Mouse (Mus musculus) left cerebral cortex, postnatal 10 days (tissue): ENCODE measurements around the gene Fam107b. TPM values are rescaled to one million over a fixed set of nuclear protein-coding genes. Genes with fewer than 3 reads are reported as not detected.

ENCODE experiments used
- DNase-seq, 2 experiments: peaks; one replicate each; pipeline ENCODE4 v3.0.0; 2021 to 2022; ENCODE audit warnings: low spot score in 2 of 2, mixed read lengths in 1 of 2; ENCODE audit errors: extremely low spot score in 1 of 2
- intact Hi-C: fragments of 180-260 bp; cut with DNase I; formaldehyde crosslinking; loops from one replicate; pipeline ENCODE4 v1.15.1; 2025
- total RNA-seq, 2 experiments: library from RNA; stranded (reverse); gene quantifications; 2 replicates each; pipeline ENCODE4 v1.2.3; 2021

The Fam107b gene
- total RNA-seq, 2 experiments from 2014 or later: 11.0 to 13.3 TPM

GRCm38 (mm10) chr2:3656091-3656490, 85.8 kb downstream of the Fam107b start:
- no peak for DNase-seq
- intact Hi-C loops: no loop called here

- no peak for DNase-seq
- intact Hi-C loops: no loop called here
Measured at GRCm38 (mm10) chr2:3656834-3657233, 86.5 kb downstream of the Fam107b start.

DNA sequence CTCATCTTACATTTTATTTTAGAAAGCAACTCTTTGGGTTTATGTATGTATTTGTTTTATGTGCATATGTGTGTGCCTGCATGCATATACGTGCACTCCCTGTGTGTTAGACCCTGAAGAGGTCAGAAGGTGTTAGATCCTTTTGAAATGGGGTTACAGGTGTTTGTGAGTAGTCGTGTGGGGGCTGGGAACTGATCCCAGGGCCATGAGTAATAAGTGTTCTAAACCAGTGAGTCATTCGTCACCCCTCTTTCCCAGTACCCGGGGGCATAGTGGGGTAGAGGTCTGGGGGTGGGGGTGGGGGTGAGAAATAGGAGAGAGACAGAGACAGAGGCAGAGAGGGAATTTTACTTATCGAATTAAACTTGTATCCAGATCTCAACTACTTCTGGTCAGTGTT, 87.1 kb downstream of the Fam107b start:
- intact Hi-C loops: no loop called here
- DNase-seq: no peak

GRCm38 (mm10) chr2:3657811-3658730, 87.8 kb downstream of the Fam107b start:
- peak in 1 of 2 experiments; percentile 37 for DNase-seq
- intact Hi-C loops: no loop called here

GRCm38 (mm10) chr2:3658900-3659299, 88.6 kb downstream of the Fam107b start:
- intact Hi-C loops: no loop called here

GRCm38 (mm10) chr2:3659300-3659910, 89.1 kb downstream of the Fam107b start:
- intact Hi-C loops: no loop called here
- no peak for DNase-seq

More at GRCm38 (mm10) chr2:3658900-3659299, 88.6 kb downstream of the Fam107b start:
- no peak for DNase-seq

DNA sequence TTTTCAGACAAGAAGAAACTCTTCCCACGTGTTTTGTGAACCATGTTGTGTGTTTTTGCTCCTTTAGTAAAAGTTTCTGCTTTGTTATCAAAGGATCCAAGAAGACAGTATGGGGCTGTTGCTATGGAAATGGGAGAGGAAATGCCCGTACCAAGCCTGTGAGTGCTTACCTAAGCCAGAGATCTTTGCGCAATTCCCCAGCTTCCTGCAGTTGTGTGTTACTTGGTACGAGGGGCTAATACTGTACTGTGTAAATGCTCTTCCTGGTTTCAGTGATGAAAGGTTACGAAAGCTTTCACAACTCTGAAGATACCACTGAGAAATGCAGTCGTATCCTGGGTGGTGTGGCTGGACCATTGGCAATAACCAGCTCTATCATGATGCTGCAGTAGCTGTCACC, 93.8 kb downstream of the Fam107b start:
- no peak for DNase-seq
- intact Hi-C loops: no loop called here

DNA sequence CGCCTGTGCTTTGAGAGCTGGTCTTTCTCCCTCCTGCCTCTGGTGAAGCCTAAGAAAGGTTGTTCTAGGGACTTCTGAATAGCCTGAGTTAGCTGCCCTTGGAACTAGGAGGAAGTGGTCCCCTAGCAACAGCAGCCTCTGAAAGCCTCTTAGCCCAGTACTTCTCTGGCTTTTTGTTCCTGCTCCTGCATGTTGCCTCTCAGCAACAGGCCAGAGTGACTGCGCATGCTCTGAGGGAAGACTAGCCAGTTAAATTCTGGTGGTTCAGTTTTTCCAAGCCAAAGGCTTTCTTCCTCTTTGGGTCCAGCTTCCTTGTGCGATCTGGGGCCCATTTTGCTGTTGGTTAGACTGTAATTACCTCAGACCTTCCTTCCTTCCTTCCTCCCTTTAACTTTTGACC, 98.4 kb downstream of the Fam107b start:
- peak; percentile 54 to 69 for DNase-seq
- intact Hi-C loops: no loop called here

- DNase-seq: no peak
- intact Hi-C loops: no loop called here
Measured at GRCm38 (mm10) chr2:3669646-3670045, 99.4 kb downstream of the Fam107b start.

GRCm38 (mm10) chr2:3672654-3673367, 102.5 kb downstream of the Fam107b start:
- DNase-seq: no peak
- intact Hi-C loops: no loop called here

DNA sequence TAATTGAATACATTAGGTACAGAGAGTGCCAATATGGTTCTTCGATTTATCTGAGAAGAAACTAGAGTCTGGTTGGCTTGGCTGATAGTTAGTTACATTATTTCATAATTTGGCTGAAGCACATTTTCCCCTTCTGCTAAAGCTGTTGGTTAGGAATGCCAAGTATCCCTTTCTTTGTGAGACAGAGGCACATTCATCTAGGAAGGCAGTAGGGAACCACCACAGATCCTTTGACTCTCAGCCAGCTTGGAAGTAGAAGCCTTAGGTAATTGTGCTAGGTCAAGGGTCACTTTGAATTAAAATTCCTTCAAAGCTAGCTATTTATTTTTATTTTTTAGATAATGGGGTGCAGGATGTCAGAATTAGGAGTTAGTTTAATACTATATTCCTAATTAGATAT, 105.2 kb downstream of the Fam107b start:
- intact Hi-C loops: no loop called here
- DNase-seq: no peak

DNA sequence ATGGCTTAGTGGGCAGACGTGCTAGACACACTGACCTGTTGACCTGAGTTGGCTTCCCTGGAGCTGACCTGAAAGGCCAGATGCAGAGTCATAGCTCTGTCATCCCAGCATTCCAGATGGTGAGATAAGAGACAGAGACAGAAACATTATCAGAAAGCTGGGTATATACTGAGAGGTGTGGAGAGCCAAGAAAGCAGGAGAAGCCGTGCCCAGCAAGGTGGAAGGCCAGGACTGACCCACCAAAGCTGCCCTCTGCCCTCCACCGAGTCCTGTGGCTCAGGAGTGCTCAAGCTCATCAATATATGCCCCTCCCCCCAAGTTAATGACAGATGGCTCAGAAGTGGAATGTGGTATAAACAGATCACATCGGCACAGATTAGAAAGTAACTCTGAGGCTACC, 112.4 kb downstream of the Fam107b start:
- DNase-seq: no peak
- intact Hi-C loops: no loop called here

DNA sequence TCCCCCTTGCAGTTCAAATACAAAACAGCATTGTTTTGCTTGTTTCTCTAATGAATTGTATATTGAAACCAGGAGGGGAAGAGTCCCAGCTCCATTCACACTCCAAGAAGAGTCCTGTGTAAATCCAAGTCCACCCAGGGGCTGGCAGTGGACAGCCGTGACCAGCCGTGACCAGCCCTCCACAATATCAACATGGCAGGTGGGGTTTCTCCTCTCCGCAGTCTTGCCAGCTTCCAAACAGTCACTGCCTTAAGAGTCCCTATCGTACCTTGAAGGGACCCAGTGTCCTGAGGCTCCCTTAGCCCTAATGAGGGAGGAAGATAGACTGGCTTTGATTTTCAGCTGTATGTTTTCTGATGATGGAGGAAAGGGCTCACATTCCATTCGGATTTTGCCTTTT, 113.1 kb downstream of the Fam107b start:
- DNase-seq: no peak
- intact Hi-C loops: no loop called here

DNA sequence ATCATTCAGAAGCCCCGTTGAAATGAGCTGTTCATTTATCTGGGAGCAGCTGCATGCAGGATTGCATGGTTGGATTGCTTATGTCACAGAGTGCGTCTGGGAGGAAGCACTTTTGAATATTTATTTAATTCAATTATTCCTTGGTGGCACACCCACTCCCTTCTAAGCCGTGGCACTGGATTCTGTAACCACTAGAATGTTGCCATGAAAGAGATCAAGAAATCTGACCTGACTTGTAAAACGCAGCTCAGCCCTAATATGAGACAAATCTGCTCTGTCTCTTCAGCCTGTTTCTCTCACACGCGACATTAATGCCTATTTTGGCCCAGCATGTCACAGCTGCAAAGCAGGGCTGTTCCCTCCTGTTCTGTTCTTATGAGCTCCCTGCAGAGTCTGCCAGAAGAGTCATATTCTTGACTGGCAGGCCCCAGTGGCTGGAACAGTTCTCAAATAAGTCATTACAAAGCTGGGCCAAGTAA, 113.5 kb downstream of the Fam107b start:
- intact Hi-C loops: no loop called here
- no peak for DNase-seq

- intact Hi-C loops: no loop called here
- no peak for DNase-seq
Measured at GRCm38 (mm10) chr2:3690221-3690620, 119.9 kb downstream of the Fam107b start.

DNA sequence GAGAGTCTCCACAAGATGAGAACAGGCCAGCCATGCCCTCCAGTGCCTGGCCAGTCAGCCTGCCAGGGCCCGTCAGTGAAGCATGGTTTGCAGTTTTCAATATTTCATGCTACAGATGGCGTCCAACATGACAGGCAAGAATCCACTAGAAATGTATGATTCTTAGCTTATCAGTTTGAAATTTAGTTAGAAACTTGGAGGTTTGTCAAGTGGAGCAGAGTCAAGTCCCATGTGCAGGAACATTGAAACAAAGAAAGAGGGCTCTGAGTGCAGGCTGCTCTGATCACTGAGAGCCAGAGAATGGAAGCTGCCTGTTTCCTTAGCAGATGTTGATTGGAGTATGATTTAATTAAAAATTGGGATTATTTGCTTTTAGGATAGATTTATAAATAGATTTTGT, 122.5 kb downstream of the Fam107b start:
- no peak for DNase-seq
- intact Hi-C loops: no loop called here

GRCm38 (mm10) chr2:3695900-3696299, 125.6 kb downstream of the Fam107b start:
- intact Hi-C loops: no loop called here
- no peak for DNase-seq

- intact Hi-C loops: no loop called here
- DNase-seq: no peak
Measured at GRCm38 (mm10) chr2:3700368-3700767, 130.1 kb downstream of the Fam107b start.

GRCm38 (mm10) chr2:3702640-3703190, 132.4 kb downstream of the Fam107b start:
- DNase-seq: no peak
- intact Hi-C loops: no loop called here
